Mouse (Mus musculus): ENCODE results near the gene Tmed5. TPM values are rescaled to one million over a fixed set of nuclear protein-coding genes. Genes with fewer than 3 reads are reported as not detected.
"Not testable (repeated sequence)": the region's sequence is repeated elsewhere in the genome, so short reads cannot be mapped to it uniquely, and the experiment has no call there.

The Tmed5 gene
- 10 to 100 TPM; 26.5 to 29.9 TPM for total RNA-seq (2021)

- peak; percentile 97 for DNase-seq
Measured at GRCm38 (mm10) chr5:108132441-108133243, at the start of gene Tmed5, which contains the start of gene Ccdc18. Tmed5 (minus strand) TSS chr5:108132620. Ccdc18 (plus strand) TSS chr5:108132875.

GRCm38 (mm10) chr5:108163695-108164094 is 31.3 kb upstream of the Tmed5 start:
- DNase-seq = peak; percentile 58

- DNase-seq = no peak
Measured at GRCm38 (mm10) chr5:108160796-108161195, 28.4 kb upstream of the Tmed5 start.

- no peak for DNase-seq
Measured at GRCm38 (mm10) chr5:108152592-108152991, 20.2 kb upstream of the Tmed5 start.

- peak; percentile 67 for DNase-seq
Measured at GRCm38 (mm10) chr5:108131849-108132440, 475 bp downstream of the Tmed5 start.

- no peak for DNase-seq
Measured at GRCm38 (mm10) chr5:108120221-108120900, 12.1 kb downstream of the Tmed5 start.

GRCm38 (mm10) chr5:108117693-108118092 is 14.7 kb downstream of the Tmed5 start:
- DNase-seq = no peak

GRCm38 (mm10) chr5:108109346-108109745 is 23.1 kb downstream of the Tmed5 start:
- DNase-seq = no peak

GRCm38 (mm10) chr5:108104306-108104705 is 28.1 kb downstream of the Tmed5 start:
- no peak for DNase-seq

- peak; percentile 52 for DNase-seq
Measured at GRCm38 (mm10) chr5:108100196-108100595, 32.2 kb downstream of the Tmed5 start.

GRCm38 (mm10) chr5:108097676-108098075 is 34.7 kb downstream of the Tmed5 start:
- DNase-seq = no peak

GRCm38 (mm10) chr5:108092731-108093130 is 39.7 kb downstream of the Tmed5 start:
- DNase-seq = not testable (repeated sequence)

- no peak for DNase-seq
Measured at GRCm38 (mm10) chr5:108085440-108085839, 47.0 kb downstream of the Tmed5 start.

GRCm38 (mm10) chr5:108082380-108082779 is 50.0 kb downstream of the Tmed5 start:
- DNase-seq = peak; percentile 7

- DNase-seq = no peak
Measured at GRCm38 (mm10) chr5:108079603-108080002, 52.8 kb downstream of the Tmed5 start.

GRCm38 (mm10) chr5:108076833-108077540 is 55.4 kb downstream of the Tmed5 start:
- no peak for DNase-seq

- no peak for DNase-seq
Measured at GRCm38 (mm10) chr5:108076241-108076640, 56.2 kb downstream of the Tmed5 start.

- DNase-seq = no peak
Measured at GRCm38 (mm10) chr5:108072301-108072700, 60.1 kb downstream of the Tmed5 start.

GRCm38 (mm10) chr5:108065465-108066411 is 66.7 kb downstream of the Tmed5 start, which contains the start of gene Mtf2:
Mtf2 (plus strand) TSS chr5:108065674.
- DNase-seq = peak; percentile 98

- DNase-seq = no peak
Measured at GRCm38 (mm10) chr5:108060413-108060812, 72.0 kb downstream of the Tmed5 start.
